Mouse (Mus musculus): ENCODE data around the gene Acsl5. TPM values are rescaled to one million over a fixed set of nuclear protein-coding genes. Genes with fewer than 3 reads are reported as not detected.

The Acsl5 gene
- polyA plus RNA-seq, 1 experiment from 2014 or later, result 31.0 TPM

DNA sequence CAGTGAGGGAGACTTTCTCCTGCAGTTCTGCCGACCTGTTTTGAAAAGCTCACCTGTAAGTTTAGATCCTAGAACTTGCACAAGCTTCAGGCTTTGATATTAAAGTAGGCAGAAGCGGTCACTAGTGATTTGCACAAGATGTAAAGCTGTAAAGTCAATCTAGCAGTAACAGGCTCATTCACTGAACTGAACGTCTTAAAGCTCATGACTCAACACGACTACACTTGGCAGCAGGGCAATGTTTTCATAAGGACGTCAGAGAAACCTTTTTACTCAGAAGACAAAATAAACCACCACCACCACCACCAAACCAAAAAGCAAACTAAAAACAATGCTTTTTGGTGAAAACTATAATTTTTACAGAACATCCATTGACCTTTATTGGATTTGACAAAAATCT is 46.2 kb downstream of the Acsl5 start:
- Histone ChIP-seq H3K4me1 (ENCODE audit: control insufficient read depth, insufficient read depth, low read length) (no peaks in the 10 kb centered on the region), H3K4me2 (ENCODE audit: low read depth, low read length) (no peak overlapping the region), H3K4me3 (ENCODE audit: low read depth, low read length) (no peak overlapping the region), H3K9me3 (ENCODE audit: control insufficient read depth, low read length) (no peaks in the 10 kb centered on the region), H3K9ac (ENCODE audit: low read depth, low read length) (no peak overlapping the region), H3K36me3 (ENCODE audit: control insufficient read depth, insufficient read depth, low read length) (peaks cover 73% of the 10 kb centered on the region), H3K27ac (replicated peaks; ENCODE audit: low read depth, low read length) (no peak overlapping the region), H3K27me3 (replicated peaks; ENCODE audit: control insufficient read depth, insufficient read depth, low read length) (no peaks in the 10 kb centered on the region)
- 76% methylated on average over 5 of the region's 5 CpGs for WGBS
- no peak for ATAC-seq (ENCODE audit: low read depth)
- DNase-seq (ENCODE audit: low spot score), result no peak

- no peak overlapping the region for H3K4me2 ChIP-seq (ENCODE audit: low read depth, low read length)
- no peak for ATAC-seq (ENCODE audit: low read depth)
- 91% methylated on average over 1 of the region's 1 CpGs for WGBS
Observed at GRCm38 (mm10) chr19:55299378-55299777, 47.6 kb downstream of the Acsl5 start.

DNA sequence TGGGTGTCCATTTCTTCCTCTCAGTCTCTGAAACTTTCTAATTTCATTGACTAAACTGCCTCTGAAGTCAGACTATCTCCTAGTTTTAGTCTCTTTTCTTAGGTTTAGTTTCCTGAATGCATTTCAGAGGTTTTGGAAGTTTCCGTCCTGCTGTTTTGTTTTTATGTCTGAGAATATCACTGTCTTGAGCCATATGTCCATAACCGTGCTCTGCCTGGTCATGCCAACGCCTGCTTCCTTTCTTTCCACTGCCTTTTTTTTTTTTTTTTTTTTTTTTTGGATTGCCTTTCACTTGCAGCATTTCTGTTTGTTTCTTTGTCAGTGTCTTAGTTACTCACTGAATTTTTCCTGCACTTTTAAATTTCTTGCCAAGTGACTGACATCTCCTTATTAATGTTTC is 48.8 kb downstream of the Acsl5 start:
- H3K36me3 ChIP-seq (ENCODE audit: control insufficient read depth, insufficient read depth, low read length), result peaks cover 79% of the 10 kb centered on the region
- H3K27me3 ChIP-seq (replicated peaks; ENCODE audit: control insufficient read depth, insufficient read depth, low read length), result no peaks in the 10 kb centered on the region
- no peak overlapping the region for H3K27ac ChIP-seq (replicated peaks; ENCODE audit: low read depth, low read length)
- H3K4me1 ChIP-seq (ENCODE audit: control insufficient read depth, insufficient read depth, low read length), result no peaks in the 10 kb centered on the region
- no peak overlapping the region for H3K9ac ChIP-seq (ENCODE audit: low read depth, low read length)
- no peak for ATAC-seq (ENCODE audit: low read depth)
- H3K4me2 ChIP-seq (ENCODE audit: low read depth, low read length), result no peak overlapping the region
- H3K9me3 ChIP-seq (ENCODE audit: control insufficient read depth, low read length), result no peaks in the 10 kb centered on the region
- no peak for DNase-seq (ENCODE audit: low spot score)
- WGBS, result 85% methylated on average over 3 of the region's 3 CpGs
- H3K4me3 ChIP-seq (ENCODE audit: low read depth, low read length), result no peak overlapping the region

More at GRCm38 (mm10) chr19:55299378-55299777, 47.6 kb downstream of the Acsl5 start:
- no peak for DNase-seq (ENCODE audit: low spot score)
- Histone ChIP-seq H3K4me1 (ENCODE audit: control insufficient read depth, insufficient read depth, low read length) (no peaks in the 10 kb centered on the region), H3K4me3 (ENCODE audit: low read depth, low read length) (no peak overlapping the region), H3K27ac (replicated peaks; ENCODE audit: low read depth, low read length) (no peak overlapping the region), H3K27me3 (replicated peaks; ENCODE audit: control insufficient read depth, insufficient read depth, low read length) (no peaks in the 10 kb centered on the region), H3K9ac (ENCODE audit: low read depth, low read length) (no peak overlapping the region), H3K36me3 (ENCODE audit: control insufficient read depth, insufficient read depth, low read length) (peaks cover 85% of the 10 kb centered on the region), H3K9me3 (ENCODE audit: control insufficient read depth, low read length) (no peaks in the 10 kb centered on the region)

DNA sequence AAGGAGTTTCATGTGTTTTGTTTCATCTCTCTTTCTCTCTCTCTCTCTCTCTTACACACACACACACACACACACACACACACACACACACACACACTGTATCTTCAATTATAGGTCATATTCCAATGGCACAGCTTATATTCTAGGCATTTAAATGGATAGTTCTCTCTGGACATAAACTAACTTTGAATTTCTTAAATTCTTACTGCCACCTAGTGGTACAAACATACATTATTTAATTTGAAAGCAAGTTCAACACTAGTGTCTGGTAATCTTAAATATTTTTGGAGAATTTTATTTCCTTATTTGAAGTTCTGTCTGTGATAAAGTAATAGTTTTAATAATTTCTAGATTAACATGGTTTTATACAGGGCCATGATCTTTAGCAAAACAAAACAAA is 53.3 kb downstream of the Acsl5 start:
- Histone ChIP-seq H3K36me3 (ENCODE audit: control insufficient read depth, insufficient read depth, low read length) (peaks cover 72% of the 10 kb centered on the region), H3K27ac (replicated peaks; ENCODE audit: low read depth, low read length) (no peak overlapping the region), H3K9ac (ENCODE audit: low read depth, low read length) (no peak overlapping the region), H3K9me3 (ENCODE audit: control insufficient read depth, low read length) (no peaks in the 10 kb centered on the region), H3K27me3 (replicated peaks; ENCODE audit: control insufficient read depth, insufficient read depth, low read length) (no peaks in the 10 kb centered on the region), H3K4me2 (ENCODE audit: low read depth, low read length) (no peak overlapping the region), H3K4me3 (ENCODE audit: low read depth, low read length) (no peak overlapping the region), H3K4me1 (ENCODE audit: control insufficient read depth, insufficient read depth, low read length) (no peaks in the 10 kb centered on the region)
- ATAC-seq (ENCODE audit: low read depth) (no peak), DNase-seq (ENCODE audit: low spot score) (peak; percentile 53)

DNA sequence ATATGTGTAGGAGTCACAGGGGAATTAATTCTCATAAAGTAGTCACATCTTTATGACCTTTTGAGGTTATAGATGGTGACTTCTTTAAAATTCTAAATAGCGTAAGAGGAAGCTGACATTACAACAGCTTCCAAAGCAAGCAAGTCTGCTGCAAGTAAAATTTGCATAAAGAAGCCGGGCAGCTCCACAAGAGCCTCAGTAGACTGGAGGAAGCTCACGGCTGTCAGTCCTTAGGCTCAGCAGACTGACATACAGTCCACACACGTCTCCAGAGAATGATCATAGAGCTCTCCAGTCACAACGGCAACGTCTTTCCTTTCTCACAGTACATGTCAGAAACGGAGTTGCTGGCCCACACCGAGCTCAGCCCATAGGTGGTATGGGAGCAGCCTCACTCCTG is 60.1 kb downstream of the Acsl5 start:
- ATAC-seq (ENCODE audit: low read depth), result no peak
- Histone ChIP-seq H3K27me3 (replicated peaks; ENCODE audit: control insufficient read depth, insufficient read depth, low read length) (no peaks in the 10 kb centered on the region), H3K9me3 (ENCODE audit: control insufficient read depth, low read length) (no peaks in the 10 kb centered on the region), H3K4me3 (ENCODE audit: low read depth, low read length) (no peak overlapping the region), H3K27ac (replicated peaks; ENCODE audit: low read depth, low read length) (no peak overlapping the region), H3K4me2 (ENCODE audit: low read depth, low read length) (no peak overlapping the region), H3K36me3 (ENCODE audit: control insufficient read depth, insufficient read depth, low read length) (peaks cover 56% of the 10 kb centered on the region), H3K4me1 (ENCODE audit: control insufficient read depth, insufficient read depth, low read length) (peaks cover 13% of the 10 kb centered on the region), H3K9ac (ENCODE audit: low read depth, low read length) (no peak overlapping the region)
- no peak for DNase-seq (ENCODE audit: low spot score)
- whole genome bisulfite sequencing, result 83% methylated on average over 8 of the region's 8 CpGs

GRCm38 (mm10) chr19:55313649-55314048 is 61.9 kb downstream of the Acsl5 start:
- no peaks in the 10 kb centered on the region for H3K27me3 ChIP-seq (replicated peaks; ENCODE audit: control insufficient read depth, insufficient read depth, low read length)
- H3K9ac ChIP-seq (ENCODE audit: low read depth, low read length), result no peak overlapping the region
- ATAC-seq (ENCODE audit: low read depth) (no peak), DNase-seq (ENCODE audit: low spot score) (no peak)
- no peaks in the 10 kb centered on the region for H3K9me3 ChIP-seq (ENCODE audit: control insufficient read depth, low read length)
- peaks cover 16% of the 10 kb centered on the region for H3K4me1 ChIP-seq (ENCODE audit: control insufficient read depth, insufficient read depth, low read length)
- H3K27ac ChIP-seq (replicated peaks; ENCODE audit: low read depth, low read length), result no peak overlapping the region
- WGBS, result 89% methylated on average over 2 of the region's 2 CpGs
- no peak overlapping the region for H3K4me2 ChIP-seq (ENCODE audit: low read depth, low read length)
- no peak overlapping the region for H3K4me3 ChIP-seq (ENCODE audit: low read depth, low read length)
- H3K36me3 ChIP-seq (ENCODE audit: control insufficient read depth, insufficient read depth, low read length), result peaks cover 43% of the 10 kb centered on the region

GRCm38 (mm10) chr19:55315452-55316108 is 63.8 kb downstream of the Acsl5 start, which contains the start of gene Zdhhc6:
TSS of gene Zdhhc6 (minus strand) at chr19:55316032.
- Histone ChIP-seq H3K4me2 (ENCODE audit: low read depth, low read length) (peak within 1 kb of the TSS; percentile 94), H3K9me3 (ENCODE audit: control insufficient read depth, low read length) (no peaks in the 10 kb centered on the region), H3K27me3 (replicated peaks; ENCODE audit: control insufficient read depth, insufficient read depth, low read length) (no peaks in the 10 kb centered on the region), H3K9ac (ENCODE audit: low read depth, low read length) (peak within 1 kb of the TSS; percentile 85), H3K36me3 (ENCODE audit: control insufficient read depth, insufficient read depth, low read length) (peaks cover 24% of the 10 kb centered on the region), H3K4me3 (ENCODE audit: low read depth, low read length) (peak within 1 kb of the TSS; percentile 89), H3K4me1 (ENCODE audit: control insufficient read depth, insufficient read depth, low read length) (peaks cover 16% of the 10 kb centered on the region), H3K27ac (replicated peaks; ENCODE audit: low read depth, low read length) (peak within 1 kb of the TSS; percentile 93)
- WGBS, result under 1% methylated on average over 59 of the region's 60 CpGs
- DNase-seq (ENCODE audit: low spot score) (peak; percentile 81), ATAC-seq (ENCODE audit: low read depth) (peak; percentile 81)

DNA sequence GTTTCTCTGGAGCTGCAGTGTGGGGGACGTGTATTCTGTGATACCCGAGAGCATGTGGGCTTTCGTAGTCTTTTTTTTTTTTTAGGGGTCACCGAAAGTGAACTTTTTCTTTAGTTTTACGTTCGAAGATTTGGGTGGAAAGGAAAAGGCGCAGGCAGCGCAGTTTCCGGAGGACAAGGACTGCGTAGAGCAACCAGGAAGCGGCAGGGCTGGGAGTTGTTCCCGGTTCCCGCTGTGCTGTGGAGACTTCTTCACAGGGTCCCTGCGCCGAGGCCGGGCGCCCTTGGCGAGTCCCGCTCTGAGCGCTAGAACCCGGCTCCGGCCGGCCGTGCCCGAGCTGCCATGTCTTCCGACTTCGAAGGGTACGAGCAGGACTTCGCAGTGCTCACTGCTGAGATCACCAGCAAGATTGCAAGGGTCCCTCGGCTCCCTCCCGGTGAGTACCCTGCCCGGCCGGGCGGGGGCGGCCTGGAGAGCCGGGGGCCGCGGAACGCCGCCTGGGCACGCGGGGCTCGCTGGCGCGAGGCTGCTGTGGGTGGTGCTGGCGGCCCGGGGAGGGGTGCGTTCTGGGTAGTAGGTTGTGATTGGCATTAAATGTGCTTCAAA is 64.5 kb downstream of the Acsl5 start, which contains the start of gene Vti1a:
TSS of gene Vti1a (plus strand) at position 187 of the 606 bp plus-strand sequence.
- Histone ChIP-seq H3K27me3 (replicated peaks; ENCODE audit: control insufficient read depth, insufficient read depth, low read length) (no peaks in the 10 kb centered on the region), H3K4me1 (ENCODE audit: control insufficient read depth, insufficient read depth, low read length) (peaks cover 16% of the 10 kb centered on the region), H3K4me3 (ENCODE audit: low read depth, low read length) (peak within 1 kb of the TSS; percentile 89), H3K4me2 (ENCODE audit: low read depth, low read length) (peak within 1 kb of the TSS; percentile 94), H3K9me3 (ENCODE audit: control insufficient read depth, low read length) (no peaks in the 10 kb centered on the region), H3K9ac (ENCODE audit: low read depth, low read length) (peak within 1 kb of the TSS; percentile 85), H3K36me3 (ENCODE audit: control insufficient read depth, insufficient read depth, low read length) (peaks cover 17% of the 10 kb centered on the region; the same call in 1 of the 2 replicates), H3K27ac (replicated peaks; ENCODE audit: low read depth, low read length) (peak within 1 kb of the TSS; percentile 93)
- DNase-seq (ENCODE audit: low spot score) (peak; percentile 94), ATAC-seq (ENCODE audit: low read depth) (peak; percentile 95)
- under 1% methylated on average over 35 of the region's 48 CpGs for WGBS

Data from embryonic facial prominence, embryonic 14.5 days (tissue).